Mouse (Mus musculus) neural tube, embryonic 11.5 days (tissue): ENCODE measurements at regions not wholly inside any gene's neighbourhood (a gene's known extent, or its start where the extent isn't known, plus 50 kb on each side); places are given as distances from the start of the nearest gene placed in this dataset.
"Not testable (repeated sequence)": the region's sequence is repeated elsewhere in the genome, so short reads cannot be mapped to it uniquely, and the experiment has no call there.

Experiments
- ATAC-seq: fragments of 200-750 bp; cut with Nextera tagmentation; 2 replicates; pipeline ENCODE4 v1.8.0; 2017; ENCODE audit warnings: moderate number of reproducible peaks, mild to moderate bottlenecking, moderate TSS enrichment, moderate library complexity; ENCODE audit not compliant: insufficient read depth, low FRiP score, low TSS enrichment
- DNase-seq: peaks from one replicate; pipeline ENCODE4 v3.0.0-alpha.2; 2015; ENCODE audit warnings: low spot score
- H3K27ac ChIP-seq: fragments of 300-500 bp; sonication (generic); 2 replicates; pipeline ENCODE4 v1.5.1; 2014; ENCODE audit warnings: low read depth, mild to moderate bottlenecking, low read length
- H3K27me3 ChIP-seq: fragments of 300-500 bp; sonication (generic); 2 replicates; pipeline ENCODE4 v1.6.1; 2014; ENCODE audit warnings: mild to moderate bottlenecking, low read length, mixed read lengths; ENCODE audit not compliant: control insufficient read depth, insufficient read depth
- H3K36me3 ChIP-seq: fragments of 300-500 bp; sonication (generic); 2 replicates; pipeline ENCODE4 v1.6.1; 2014; ENCODE audit warnings: mild to moderate bottlenecking, low read length, moderate library complexity, mixed read lengths; ENCODE audit not compliant: control insufficient read depth, insufficient read depth
- H3K4me1 ChIP-seq: fragments of 300-500 bp; sonication (generic); 2 replicates; pipeline ENCODE4 v1.6.1; 2014; ENCODE audit warnings: low read length, mixed read lengths; ENCODE audit not compliant: control insufficient read depth, insufficient read depth
- H3K4me2 ChIP-seq: fragments of 300-500 bp; sonication (generic); 2 replicates; pipeline ENCODE4 v1.6.1; 2014; ENCODE audit warnings: low read depth, mild to moderate bottlenecking, moderate library complexity
- H3K4me3 ChIP-seq: fragments of 300-500 bp; sonication (generic); 2 replicates; pipeline ENCODE4 v1.5.1; 2014; ENCODE audit warnings: low read depth, low read length
- H3K9ac ChIP-seq: fragments of 300-500 bp; sonication (generic); 2 replicates; pipeline ENCODE4 v1.6.1; 2014; ENCODE audit warnings: mild to moderate bottlenecking, low read length
- H3K9me3 ChIP-seq: fragments of 300-500 bp; sonication (generic); 2 replicates; pipeline ENCODE4 v1.6.1; 2016; ENCODE audit warnings: low read length; ENCODE audit not compliant: control insufficient read depth
- WGBS: fragments of 180-500 bp; shearing (Covaris S2); extraction: QIAGEN DNeasy Blood & Tissue Kit; methylation state at CpG from one replicate; pipeline ENCODE4 v1.1.7; 2014; 5-methylcytosine and 5-hydroxymethylcytosine counted together

DNA sequence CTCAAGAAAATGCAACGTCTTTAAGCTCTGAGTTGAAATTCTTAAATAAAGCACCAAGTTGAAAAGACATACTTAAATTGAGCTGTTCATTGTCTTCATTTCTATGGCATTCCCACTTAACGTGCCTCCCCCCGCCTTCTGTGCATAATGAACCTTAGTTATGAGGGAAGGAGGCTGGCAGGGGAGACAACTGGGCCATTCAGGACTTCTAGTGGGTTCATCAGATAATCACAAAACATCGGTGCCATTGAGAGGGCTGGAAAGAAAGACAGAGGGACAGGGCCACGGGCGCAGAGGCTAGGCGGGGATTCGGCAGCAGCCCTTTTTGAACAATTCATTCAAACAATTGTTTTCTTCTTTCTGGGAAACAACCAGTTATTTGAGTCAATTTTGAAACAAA lies 89.6 kb upstream of the Dyrk2 start:
- H3K9ac ChIP-seq: no peak overlapping the region
- H3K36me3 ChIP-seq: no peaks in the 10 kb centered on the region
- H3K27ac ChIP-seq: no peak overlapping the region
- no peak overlapping the region for H3K4me3 ChIP-seq
- 42% methylated on average over 8 of the region's 8 CpGs for WGBS
- H3K9me3 ChIP-seq: no peaks in the 10 kb centered on the region
- H3K4me2 ChIP-seq: no peak overlapping the region
- H3K27me3 ChIP-seq: 0 out of 2 replicates have a peak, but pooled peaks cover 2% of the 10 kb centered on the region
- peaks cover 11% of the 10 kb centered on the region for H3K4me1 ChIP-seq
- ATAC-seq (no peak), DNase-seq (peak; percentile 22)

DNA sequence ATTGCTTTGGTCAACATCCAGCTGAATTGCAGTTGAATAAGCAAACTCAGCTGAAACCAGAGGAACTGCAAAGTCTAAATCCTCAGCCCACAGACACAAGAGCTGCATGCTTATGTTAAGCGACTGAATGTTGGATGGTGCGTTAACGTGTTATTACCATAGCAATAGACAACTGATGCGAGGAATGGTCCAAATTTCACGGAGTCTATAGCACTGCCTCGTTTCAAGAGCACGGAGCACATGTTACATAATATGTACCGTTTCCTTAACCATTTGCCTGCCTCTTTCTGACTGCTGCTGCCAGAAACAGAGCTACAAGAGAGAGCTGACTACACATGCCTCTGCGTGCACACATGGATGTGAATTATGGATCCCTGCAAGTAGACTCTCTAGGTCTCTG lies 86.3 kb upstream of the Dyrk2 start:
- peaks cover 8% of the 10 kb centered on the region for H3K4me1 ChIP-seq
- no peak overlapping the region for H3K4me2 ChIP-seq
- H3K27ac ChIP-seq: no peak overlapping the region
- H3K9me3 ChIP-seq: no peaks in the 10 kb centered on the region
- 71% methylated on average over 9 of the region's 9 CpGs for WGBS
- no peak overlapping the region for H3K4me3 ChIP-seq
- H3K9ac ChIP-seq: no peak overlapping the region
- H3K27me3 ChIP-seq: no peaks in the 10 kb centered on the region
- DNase-seq: no peak
- no peak for ATAC-seq
- no peaks in the 10 kb centered on the region for H3K36me3 ChIP-seq

DNA sequence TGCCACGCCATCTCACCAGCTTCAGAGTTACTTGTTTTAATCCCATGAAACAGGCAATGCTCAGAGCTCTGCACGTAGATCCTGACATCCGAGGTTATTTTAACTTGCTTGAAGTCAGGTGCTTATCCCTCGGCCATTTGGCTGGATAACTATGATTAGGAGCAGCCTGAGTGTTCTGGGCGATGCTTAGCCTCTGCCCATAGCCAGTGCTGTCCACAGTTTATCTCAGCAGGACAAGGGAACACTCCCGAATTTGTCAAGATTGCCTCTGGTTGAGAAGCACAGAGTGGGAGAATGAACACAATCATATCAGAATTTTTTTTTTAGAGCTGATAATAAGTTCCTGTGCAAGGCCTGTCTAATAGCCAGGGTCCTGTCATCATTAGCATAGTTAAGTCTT lies 83.4 kb upstream of the Dyrk2 start:
- WGBS: 90% methylated on average over 6 of the region's 6 CpGs
- Histone ChIP-seq H3K4me3 (no peak overlapping the region), H3K36me3 (no peaks in the 10 kb centered on the region), H3K4me2 (no peak overlapping the region), H3K27ac (no peak overlapping the region), H3K9me3 (no peaks in the 10 kb centered on the region), H3K4me1 (no peaks in the 10 kb centered on the region), H3K27me3 (no peaks in the 10 kb centered on the region), H3K9ac (no peak overlapping the region)
- DNase-seq (no peak), ATAC-seq (no peak)

DNA sequence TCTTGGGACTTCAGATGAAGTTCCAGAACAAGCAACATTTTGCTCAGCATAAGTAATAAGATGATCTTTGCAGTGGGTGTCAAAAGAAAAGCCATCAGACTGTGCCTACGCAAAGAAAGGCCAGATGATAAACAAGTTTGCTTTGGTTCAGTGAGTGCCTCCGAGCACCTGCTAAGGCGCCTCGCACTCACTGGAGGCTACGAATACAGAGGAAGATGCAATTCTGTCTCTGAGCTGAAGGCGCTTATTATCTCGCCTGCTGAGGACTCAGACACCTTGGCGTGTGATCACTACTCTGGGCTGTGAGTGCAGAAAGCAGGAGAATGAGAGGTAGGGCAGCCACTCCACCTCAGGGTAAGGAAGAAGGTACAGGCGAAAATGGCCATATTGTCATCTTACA lies 82.7 kb upstream of the Dyrk2 start:
- H3K27me3 ChIP-seq: no peaks in the 10 kb centered on the region
- no peaks in the 10 kb centered on the region for H3K36me3 ChIP-seq
- no peaks in the 10 kb centered on the region for H3K9me3 ChIP-seq
- ATAC-seq (no peak), DNase-seq (no peak)
- no peak overlapping the region for H3K27ac ChIP-seq
- no peak overlapping the region for H3K4me2 ChIP-seq
- no peak overlapping the region for H3K4me3 ChIP-seq
- H3K9ac ChIP-seq: no peak overlapping the region
- 90% methylated on average over 9 of the region's 9 CpGs for WGBS
- H3K4me1 ChIP-seq: no peaks in the 10 kb centered on the region

DNA sequence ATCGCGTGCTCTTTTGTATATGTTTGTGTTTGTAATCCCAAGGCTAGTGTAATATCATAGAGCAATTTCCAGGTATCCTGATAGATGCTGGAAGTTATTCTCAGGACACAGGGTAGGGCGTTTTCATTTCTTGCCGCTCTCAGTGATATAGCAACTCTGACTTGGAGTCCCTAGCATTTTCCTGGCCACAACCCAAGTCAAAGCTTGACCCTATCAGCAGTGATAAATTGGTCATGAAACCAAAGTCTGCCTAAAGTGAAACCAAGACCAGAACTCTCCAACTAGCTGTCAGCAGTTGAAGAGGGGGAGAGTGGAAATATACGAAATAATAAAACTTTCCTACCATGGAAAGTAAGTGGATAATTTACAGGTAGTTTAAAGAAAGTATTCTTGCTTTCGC lies 77.7 kb upstream of the Dyrk2 start:
- no peaks in the 10 kb centered on the region for H3K4me1 ChIP-seq
- no peak overlapping the region for H3K4me3 ChIP-seq
- H3K9ac ChIP-seq: no peak overlapping the region
- H3K27me3 ChIP-seq: no peaks in the 10 kb centered on the region
- no peak overlapping the region for H3K27ac ChIP-seq
- H3K36me3 ChIP-seq: no peaks in the 10 kb centered on the region
- no peak overlapping the region for H3K4me2 ChIP-seq
- ATAC-seq (no peak), DNase-seq (no peak)
- H3K9me3 ChIP-seq: no peaks in the 10 kb centered on the region
- 93% methylated on average over 6 of the region's 6 CpGs for WGBS

DNA sequence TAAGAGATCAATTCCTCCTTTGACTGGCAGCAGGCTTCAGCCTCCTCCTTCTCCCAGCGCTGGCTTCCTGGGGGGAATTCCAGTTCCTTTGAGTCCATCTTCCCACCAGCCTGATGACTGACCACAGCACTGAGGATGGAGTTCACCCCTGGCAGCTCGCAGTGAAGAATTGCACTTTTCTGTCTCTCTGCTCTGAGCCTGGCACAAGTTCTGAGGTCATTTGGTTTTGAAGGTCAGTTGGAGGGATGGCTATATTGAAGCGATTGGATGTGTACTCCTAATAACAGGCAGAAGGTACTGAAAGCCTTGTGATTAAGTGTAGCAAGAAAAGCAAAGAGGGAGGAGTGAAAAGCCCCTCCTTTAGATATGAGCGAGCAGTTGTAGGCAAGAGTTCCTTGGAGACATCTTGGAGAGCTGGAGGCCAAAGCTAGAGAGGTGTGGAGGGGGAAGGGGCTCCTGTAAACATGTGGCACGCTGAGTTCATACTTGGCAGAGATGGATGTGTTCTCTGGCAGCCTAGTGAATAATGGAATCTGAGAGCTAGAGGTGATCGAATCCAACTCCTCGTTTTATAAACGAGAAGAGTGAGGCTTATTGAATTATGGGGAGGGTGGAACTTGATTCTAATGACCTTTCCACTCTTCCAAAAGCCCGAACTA lies 77.1 kb upstream of the Dyrk2 start:
- DNase-seq: no peak
- no peaks in the 10 kb centered on the region for H3K36me3 ChIP-seq
- H3K27ac ChIP-seq: no peak overlapping the region
- no peaks in the 10 kb centered on the region for H3K27me3 ChIP-seq
- no peak overlapping the region for H3K4me3 ChIP-seq
- WGBS: 75% methylated on average over 9 of the region's 9 CpGs
- H3K9ac ChIP-seq: no peak overlapping the region
- no peak overlapping the region for H3K4me2 ChIP-seq
- no peaks in the 10 kb centered on the region for H3K4me1 ChIP-seq
- H3K9me3 ChIP-seq: no peaks in the 10 kb centered on the region
- ATAC-seq: no peak

DNA sequence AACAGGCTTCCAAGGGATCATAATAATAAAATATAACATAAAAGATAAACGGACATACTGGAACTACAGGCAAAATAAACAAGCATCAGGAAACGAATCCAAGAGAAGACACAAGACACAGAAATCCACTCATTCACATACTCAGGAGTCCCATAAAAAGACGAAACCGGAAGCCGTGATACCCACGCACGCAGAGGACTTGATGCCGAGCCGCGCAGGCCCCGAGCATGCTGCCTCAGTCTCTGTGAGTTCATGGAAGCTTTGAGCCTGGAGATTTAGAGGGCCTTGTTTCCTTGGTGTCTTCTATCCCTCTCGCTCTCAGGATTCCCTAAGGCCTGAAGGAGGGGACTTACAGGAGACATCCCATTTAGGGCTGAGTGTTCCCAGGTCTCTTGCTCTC lies 57.3 kb upstream of the Dyrk2 start:
- no peak for DNase-seq
- H3K9me3 ChIP-seq: no peaks in the 10 kb centered on the region
- H3K27ac ChIP-seq: no peak overlapping the region
- no peak overlapping the region for H3K4me3 ChIP-seq
- no peaks in the 10 kb centered on the region for H3K4me1 ChIP-seq
- H3K4me2 ChIP-seq: no peak overlapping the region
- ATAC-seq: no peak
- H3K27me3 ChIP-seq: no peaks in the 10 kb centered on the region
- 96% methylated on average over 12 of the region's 12 CpGs for WGBS
- no peak overlapping the region for H3K9ac ChIP-seq
- no peaks in the 10 kb centered on the region for H3K36me3 ChIP-seq

DNA sequence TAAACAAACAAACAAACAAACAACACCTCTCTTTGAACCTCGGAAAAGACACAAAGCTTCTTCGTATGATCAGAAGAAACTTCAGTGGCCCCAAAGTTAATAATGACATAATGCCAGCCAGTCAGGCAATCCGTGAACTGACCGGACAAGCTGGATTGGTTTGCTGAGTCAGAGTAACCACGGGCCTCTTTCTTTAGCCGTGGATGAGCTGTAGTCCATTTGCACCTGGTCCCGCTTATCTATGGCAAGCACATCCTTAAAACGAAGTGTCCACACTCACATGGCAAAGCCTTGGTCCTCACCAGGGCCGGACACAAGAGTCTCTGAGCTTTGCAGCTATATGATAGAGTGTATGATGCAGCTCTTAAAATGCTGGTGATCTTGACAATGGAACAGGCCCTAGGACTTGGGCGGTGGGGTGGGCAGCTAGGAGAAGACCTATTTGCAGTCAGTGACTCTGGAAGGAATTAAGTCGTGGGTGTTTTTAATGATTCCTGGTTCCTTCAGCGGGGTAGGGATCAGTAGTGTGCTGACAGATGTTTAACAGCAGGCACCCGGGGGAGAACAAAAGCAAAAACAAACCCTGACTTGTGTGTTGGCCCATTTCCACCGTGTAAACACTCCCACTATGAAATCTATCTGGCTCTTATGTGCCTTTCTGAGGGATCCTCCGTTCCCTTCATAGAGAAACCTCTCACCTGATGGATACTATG lies 53.6 kb upstream of the Dyrk2 start:
- DNase-seq (no peak), ATAC-seq (no peak)
- H3K27me3 ChIP-seq: no peaks in the 10 kb centered on the region
- H3K9me3 ChIP-seq: no peaks in the 10 kb centered on the region
- no peak overlapping the region for H3K27ac ChIP-seq
- no peak overlapping the region for H3K4me3 ChIP-seq
- H3K9ac ChIP-seq: no peak overlapping the region
- H3K4me1 ChIP-seq: no peaks in the 10 kb centered on the region
- no peaks in the 10 kb centered on the region for H3K36me3 ChIP-seq
- H3K4me2 ChIP-seq: no peak overlapping the region
- WGBS: 65% methylated on average over 15 of the region's 15 CpGs

DNA sequence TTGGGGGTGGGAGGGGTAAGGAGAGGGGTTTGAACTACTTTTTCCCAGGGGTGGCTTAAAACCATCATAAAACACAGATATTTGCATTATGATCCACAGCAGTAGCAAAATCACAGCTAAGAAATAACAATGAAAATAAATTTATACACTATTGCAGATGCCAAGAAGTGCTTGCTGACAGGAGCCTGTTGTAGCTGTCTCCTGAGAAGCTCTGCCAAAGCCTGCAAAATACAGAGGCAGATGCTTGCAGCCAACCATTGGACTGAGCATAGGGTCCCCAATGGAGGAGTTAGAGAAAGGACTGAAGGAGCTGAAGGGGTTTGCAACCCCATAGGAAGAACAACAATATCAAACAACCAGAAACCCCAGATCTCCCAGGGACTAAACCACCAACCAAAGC lies 52.1 kb upstream of the Dyrk2 start:
- not testable (repeated sequence) for ATAC-seq, H3K27me3 ChIP-seq

More for the DNA sequence above, 52.1 kb upstream of the Dyrk2 start:
- H3K36me3 ChIP-seq, H3K9me3 ChIP-seq, H3K4me1 ChIP-seq, H3K4me3 ChIP-seq, H3K9ac ChIP-seq, H3K4me2 ChIP-seq, DNase-seq, H3K27ac ChIP-seq: not testable (repeated sequence)
